Mouse (Mus musculus): ENCODE results near the gene Cbl. TPM values are rescaled to one million over a fixed set of nuclear protein-coding genes. Genes with fewer than 3 reads are reported as not detected.

The Cbl gene
- total RNA-seq (2021): 10 to 100 TPM; 26.4 to 31.2 TPM
- long read RNA-seq, experiment 1, full-length matches to known transcripts: 1 of 2 reads
- long read RNA-seq, experiment 1, partial matches to known transcripts: 0 of 2 reads
- long read RNA-seq, experiment 1, other reads (novel, unspliced or antisense): 1 of 2 reads
- long read RNA-seq, experiment 2: 0 reads

DNA sequence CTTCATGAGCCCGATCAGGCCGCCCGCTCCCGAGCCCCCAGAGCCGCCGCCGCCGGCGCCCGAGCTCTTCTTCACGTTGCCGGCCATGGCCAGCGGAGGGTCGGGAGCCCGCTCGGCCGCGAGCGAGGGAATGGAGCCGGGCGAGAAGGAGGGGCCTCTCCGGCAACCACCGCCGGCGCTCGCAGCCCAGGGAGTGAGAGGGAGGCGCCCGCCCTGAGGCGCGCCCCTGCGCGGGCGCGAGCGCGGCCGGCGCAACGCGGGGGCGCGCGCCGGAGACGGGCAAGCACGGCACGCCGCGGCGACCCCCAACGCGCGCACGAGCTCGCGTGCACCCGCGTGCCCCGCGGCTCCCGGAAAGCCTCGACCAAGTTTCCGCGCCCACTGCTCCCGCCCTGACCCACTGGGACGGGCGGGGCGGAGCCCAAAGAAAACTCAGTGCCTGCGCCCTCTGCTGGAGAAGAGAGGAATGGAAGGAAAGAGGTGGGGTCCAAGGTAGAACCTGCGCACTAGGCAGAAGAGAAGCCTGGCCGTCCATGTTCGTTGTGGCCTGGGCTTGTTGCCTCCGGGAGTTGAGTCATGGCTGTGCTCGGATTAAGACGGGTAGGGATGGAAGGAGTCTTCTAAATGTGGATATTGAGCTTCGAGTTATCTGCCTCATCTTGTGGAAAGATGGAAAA is at the start of gene Cbl:
Gene Cbl, minus strand, starts transcription at position 248 of the 677 bp plus-strand sequence.
- intact Hi-C loops (cut with DNase I): loop anchor here (1.0 to 10.0 kb wide), 3 partner anchors 51 to 249 kb away; no protein-coding TSS in a partner anchor
- peak; percentile 99 for DNase-seq

DNA sequence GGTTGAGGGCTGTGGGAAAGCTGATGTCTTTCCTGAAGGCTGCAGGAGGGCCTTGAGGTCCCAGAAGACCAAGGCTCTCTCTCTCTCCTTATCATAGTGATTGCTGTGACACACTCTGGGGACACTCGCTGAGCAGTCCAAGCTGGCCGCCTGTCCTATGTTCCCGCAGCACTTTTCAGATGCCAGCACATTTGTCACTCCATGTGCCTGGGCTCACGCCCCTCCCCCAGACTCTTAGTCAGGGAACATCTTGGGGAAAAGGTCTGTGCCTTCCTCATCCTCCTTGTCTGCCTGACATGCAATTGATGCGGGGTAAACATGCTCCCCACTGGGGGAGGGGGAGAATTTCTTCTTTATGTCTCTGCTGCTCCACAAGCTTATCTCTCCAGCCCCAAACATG is 49.3 kb upstream of the Cbl start:
- DNase-seq: no peak
- intact Hi-C loops (cut with DNase I): no loop called here

DNA sequence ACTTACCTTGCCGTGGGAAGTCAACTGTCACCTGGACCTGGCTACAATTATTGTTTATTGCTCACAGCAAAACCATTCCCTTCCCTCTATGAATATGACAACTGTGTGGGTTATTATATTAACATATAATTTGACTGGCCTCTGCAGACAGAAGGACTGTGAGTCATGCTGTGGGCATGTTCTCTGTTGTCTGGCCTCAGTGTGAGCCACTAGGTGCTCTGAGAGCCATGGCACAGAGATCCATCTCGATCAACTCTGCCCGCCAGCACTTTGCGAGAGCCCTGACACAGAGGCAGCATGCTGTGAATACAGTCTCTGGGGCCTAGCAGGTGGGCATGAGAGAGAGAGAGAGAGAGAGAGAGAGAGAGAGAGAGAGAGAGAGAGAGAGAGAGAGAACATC is 36.1 kb upstream of the Cbl start:
- intact Hi-C loops (cut with DNase I): no loop called here

DNA sequence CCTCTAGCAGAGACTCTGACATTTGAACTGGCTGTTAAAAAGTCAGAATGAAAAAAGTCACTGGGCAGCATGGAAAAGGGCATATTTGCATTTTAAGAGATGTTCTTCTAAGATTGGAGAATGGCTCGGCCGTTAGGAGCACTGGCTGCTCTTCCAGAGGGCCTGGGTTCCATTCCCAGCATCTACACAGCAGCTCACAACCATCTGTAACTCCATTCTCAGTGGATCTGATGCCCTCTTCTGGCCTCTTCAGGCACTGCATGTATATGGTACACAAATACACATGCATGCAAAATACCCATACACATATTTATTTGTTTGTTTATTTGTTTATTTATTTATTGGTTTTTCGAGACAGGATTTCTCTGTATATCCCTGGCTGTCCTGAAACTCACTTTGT is 35.2 kb upstream of the Cbl start:
- intact Hi-C loops (cut with DNase I): no loop called here
- peak in 1 of 2 experiments; percentile 45 for DNase-seq

More for the DNA sequence above, 36.1 kb upstream of the Cbl start:
- DNase-seq: no peak

DNA sequence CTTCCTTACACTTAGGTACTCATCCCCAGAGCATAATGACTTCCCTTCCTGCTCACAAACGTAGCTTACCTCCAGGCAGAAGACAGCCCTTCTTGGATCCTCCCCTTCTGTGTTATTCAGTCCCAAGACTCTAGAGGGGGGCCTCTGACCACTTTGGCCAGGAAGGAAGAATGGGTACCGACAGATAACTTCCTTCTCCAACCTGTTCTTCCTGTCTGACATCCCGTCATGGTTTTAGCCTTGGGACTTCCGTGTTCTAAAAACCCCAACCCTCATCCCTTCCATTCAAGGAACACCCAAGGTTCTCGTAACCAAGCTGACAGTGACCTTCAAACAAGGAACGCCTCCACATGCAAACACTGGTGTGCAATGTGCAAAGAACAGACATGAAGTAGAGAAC is 34.6 kb upstream of the Cbl start, which contains the start of gene Nlrx1:
Gene Nlrx1, minus strand, starts transcription at position 168 of the 400 bp plus-strand sequence.
- intact Hi-C loops (cut with DNase I): no loop called here
- no peak for DNase-seq

DNA sequence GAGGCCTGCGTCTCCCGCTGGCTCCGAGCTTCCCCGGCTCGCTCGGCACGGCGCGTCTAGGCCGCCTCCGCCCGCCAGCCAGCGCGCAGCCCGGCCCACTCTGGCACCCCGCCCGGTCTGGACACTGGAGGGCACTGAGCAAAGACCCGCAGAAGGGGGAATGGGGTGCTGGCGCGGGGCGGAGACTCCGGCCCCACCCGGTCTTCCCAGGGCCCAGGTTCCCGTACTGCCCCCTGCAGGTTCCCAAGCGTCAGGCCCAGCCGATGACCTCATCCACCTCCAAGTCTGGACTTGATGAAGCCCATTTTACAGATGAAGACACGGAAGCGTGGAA is 34.1 kb upstream of the Cbl start:
- DNase-seq: peak; percentile 93 to 94
- intact Hi-C loops (cut with DNase I): no loop called here

DNA sequence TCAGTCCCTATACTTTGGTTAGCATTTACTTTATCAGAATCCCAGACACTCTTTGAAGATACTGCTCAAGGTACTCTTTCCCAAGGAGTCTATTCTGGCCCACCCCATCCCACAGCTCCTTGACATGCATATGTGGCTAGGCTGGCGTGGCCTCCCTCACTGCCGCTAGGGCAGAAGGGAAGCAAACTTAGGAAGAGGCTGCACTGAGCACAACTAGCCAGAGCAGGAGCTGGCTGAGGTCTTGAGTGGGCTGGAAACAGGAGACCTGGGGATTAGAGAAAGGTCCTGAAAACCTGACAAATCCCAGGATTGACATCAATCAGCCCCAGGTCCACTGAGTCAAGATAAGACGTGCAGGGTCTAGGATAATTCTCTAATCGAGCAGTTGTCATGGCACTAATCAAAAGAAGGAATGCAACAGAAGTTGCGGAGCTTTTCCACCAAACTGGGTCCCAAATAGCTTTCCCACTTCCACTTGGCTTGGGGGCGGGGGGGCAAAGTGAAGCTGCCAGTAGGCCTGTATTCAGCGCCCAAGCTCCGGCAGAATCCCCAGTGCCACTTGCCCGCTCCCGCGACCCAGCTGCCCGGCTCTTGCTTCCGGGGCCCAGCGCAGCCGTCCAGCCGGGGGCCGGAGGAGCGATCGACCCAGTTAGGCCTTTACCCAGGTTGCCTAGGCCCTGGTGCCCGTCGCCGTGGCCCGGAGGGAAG is 33.6 kb upstream of the Cbl start:
- intact Hi-C loops (cut with DNase I): loop anchor here (2.0 kb wide), 1 partner anchor 29 kb away; no protein-coding TSS in a partner anchor
- DNase-seq: peak; percentile 22 to 49

DNA sequence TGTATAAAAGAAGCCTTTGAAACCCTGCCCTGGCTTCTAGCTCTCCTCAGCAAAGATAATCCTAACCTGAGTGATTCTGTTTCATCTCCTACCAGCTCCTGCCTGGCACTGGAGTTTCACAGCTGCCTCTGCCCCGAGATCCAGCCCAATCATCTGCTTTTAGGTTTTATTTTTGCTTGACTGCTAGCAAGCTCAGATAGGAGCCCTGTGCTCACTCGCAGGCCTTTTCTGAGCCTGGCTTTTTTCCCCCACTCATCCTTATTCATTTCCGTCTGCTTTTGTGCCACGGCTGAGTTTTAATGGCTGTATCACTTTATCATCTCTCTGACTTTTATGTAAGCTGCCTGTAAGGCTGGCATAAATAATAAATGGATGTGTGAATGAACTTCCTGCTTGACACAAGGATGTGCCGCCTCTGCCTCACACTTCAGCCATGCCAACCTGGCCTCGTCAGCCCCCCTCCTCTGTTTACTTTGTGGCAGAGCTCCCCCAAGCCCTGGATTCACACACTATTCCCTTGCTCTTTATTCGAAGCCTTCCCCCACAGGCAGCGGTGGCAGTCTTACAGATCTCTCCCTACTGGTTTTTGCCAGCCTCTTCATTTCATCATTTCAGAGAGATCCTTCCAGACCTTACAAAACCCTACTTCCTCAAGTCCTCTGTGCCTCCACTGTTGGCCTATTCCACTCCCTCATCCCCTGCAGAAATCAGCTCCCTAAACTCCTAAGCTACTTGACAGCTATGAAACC is 32.8 kb upstream of the Cbl start:
- DNase-seq: no peak
- intact Hi-C loops (cut with DNase I): loop anchor here (2.0 kb wide), 1 partner anchor 28 kb away; no protein-coding TSS in a partner anchor

DNA sequence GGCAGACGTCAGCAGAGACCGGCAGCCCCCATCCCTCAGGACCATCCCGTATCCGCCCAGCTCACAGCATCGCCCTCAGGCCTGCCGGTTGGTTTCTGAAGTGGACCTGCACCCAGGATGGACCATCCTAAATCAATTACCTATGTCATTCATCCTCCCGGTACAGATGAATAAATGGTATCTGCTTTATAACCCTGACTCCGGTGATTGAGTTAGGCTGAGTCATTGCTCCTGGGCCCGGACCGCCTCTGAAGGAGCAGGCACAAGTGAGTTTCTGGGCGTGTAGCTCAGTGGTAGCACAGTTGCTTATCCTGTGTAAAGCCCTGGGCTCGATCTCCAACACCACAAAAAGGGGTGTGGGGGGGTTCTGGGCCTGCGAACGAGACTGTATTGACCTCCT is 27.5 kb upstream of the Cbl start:
- DNase-seq: no peak
- intact Hi-C loops (cut with DNase I): no loop called here

DNA sequence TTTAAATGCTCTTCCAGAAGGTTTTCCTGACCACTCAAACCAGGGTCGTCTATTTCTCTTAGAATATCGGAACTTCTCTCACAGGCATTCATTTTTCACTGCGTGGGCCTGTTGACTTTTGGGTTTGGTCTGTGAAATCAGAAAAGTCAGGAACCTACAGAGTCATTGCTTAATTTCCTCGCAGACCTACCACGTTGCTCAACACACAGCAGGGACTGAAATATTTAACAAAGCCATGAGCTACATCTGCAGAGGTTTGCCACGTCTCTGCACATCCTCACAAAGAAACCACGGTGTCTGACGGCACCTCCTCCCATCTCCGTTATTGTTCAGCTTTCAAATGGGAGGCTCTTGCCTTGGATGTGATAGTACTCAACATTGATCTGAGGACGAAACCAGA is 25.2 kb upstream of the Cbl start:
- intact Hi-C loops (cut with DNase I): no loop called here
- no peak for DNase-seq

DNA sequence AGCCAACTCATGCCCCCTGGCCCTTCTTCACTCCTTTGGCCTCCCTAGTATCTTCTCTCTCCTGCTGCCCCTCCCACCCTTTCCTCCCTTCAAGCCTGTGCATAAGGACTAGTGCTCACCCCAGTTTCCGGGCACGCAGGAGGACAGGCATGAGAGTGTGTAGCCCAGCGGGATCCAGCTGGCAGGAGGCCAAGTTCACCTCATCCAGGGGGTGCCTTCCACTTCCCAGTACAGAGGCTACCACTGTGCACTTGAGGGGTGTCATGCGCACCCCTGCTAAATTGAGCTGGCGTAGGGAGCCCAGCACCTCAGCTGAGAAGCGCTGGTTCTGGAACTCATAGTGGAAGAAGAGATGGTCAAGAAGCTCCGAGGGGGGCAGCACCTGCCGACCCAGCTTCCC is 22.4 kb upstream of the Cbl start:
- intact Hi-C loops (cut with DNase I): no loop called here
- DNase-seq: no peak

DNA sequence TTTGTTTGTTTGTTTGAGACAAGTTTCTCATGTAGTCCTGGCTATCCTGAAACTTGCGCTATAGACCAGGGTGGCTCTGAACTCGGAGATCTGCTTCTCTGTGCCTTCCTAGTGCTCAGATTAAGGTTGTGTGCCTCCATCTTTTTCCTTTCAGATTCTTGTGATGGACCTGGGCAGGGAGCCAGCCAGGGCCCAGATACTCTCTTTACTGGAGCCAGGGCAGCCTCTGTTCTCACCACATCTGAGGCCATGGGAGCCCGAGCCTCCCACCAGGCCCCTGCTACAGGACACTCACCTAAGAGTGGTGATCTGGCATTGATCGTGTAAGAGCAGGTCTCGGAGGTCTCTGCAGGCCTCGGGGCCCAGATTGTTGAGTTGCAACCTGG is 21.3 kb upstream of the Cbl start:
- intact Hi-C loops (cut with DNase I): no loop called here
- DNase-seq: no peak

DNA sequence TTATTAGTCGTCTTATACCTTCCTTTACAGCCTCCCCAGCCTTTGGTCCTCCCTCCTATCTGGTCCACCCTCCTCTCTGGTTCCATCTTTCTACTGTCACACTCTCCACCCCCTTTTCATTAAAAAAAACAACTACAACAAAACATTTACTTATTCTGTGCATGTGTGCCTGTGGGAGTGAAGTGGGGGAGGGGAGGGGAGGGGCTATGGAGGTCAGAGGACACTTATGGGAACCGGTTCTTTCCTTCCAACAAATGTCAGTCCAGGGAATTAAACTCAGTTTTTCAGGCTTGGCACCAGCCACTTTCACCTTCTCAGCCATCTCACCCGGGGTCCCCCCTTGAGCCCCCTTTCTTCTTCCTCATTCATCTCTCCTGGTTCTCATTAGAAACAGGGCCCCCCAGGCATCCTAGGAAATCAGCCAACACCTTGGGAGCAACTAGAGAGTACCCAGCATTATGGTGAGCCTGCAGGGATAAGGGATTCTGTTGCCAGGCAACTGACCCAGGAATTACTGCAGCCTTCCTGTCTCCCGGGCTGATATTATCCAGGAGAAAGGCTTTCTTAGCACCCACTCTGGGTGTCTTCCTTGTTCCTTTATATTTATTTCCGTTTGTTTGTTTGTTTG is 20.8 kb upstream of the Cbl start:
- no peak for DNase-seq
- intact Hi-C loops (cut with DNase I): no loop called here

DNA sequence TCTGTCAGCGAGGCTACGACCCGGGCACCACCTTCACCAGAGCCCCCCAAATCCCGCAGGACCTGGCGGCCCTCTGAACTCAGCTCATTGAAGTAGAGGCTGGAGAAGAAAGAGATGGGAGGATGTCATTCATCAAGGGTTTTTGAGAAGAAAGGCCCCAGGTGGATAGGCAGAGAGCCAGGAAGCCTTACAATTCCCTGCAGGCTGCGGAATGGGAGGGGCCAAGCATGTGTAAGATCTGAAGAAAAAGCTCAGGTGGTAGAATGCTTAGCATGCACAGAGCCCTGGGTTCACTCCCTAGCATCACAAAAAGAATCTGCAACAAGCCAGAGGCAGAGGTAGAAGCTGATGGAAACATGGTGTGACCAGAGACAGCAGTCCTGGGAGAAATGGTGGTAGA is 19.6 kb upstream of the Cbl start:
- intact Hi-C loops (cut with DNase I): no loop called here
- no peak for DNase-seq

DNA sequence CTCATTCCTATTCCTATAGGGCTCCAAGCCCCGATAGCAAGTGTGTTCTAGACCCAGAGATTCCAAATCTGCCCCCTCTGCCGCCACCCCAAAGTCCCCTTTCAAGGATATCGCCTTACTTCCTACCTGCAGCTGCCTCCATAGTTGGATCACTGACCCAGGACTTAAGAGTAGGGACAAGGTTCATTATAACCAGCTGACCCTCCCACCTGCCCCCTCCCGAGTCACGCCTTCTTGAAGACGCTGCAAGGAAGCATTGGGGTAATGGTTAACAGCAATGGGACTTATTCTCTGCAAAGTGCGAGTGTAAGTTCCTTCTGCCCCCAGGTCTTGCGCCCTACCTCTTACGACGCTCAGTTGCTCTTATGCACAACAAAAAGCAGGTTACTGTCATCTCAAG is 17.5 kb upstream of the Cbl start, which contains the start of gene Pdzd3:
Gene Pdzd3, minus strand, starts transcription at position 158 of the 400 bp plus-strand sequence.
- intact Hi-C loops (cut with DNase I): no loop called here
- no peak for DNase-seq

DNA sequence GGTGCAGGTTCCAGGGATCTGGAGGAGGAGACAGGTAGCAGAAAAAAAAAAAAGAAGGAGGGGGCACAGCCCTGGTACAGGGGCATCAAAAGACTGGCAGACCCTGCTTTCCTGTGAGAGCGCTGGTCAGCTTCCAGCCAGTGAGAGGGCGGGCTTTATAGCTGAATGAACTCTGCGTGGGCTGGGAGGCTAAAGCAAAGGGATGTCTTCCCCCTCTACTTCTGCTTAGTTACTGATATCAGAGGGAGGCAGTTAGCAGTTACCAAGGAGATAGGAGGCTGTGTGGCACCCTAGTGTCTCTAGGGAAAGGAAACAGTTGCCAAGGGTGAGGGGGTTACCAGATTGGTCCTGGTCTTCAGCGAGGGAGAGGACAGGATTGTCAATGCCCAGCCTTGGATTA is 16.6 kb upstream of the Cbl start:
- intact Hi-C loops (cut with DNase I): no loop called here
- no peak for DNase-seq

DNA sequence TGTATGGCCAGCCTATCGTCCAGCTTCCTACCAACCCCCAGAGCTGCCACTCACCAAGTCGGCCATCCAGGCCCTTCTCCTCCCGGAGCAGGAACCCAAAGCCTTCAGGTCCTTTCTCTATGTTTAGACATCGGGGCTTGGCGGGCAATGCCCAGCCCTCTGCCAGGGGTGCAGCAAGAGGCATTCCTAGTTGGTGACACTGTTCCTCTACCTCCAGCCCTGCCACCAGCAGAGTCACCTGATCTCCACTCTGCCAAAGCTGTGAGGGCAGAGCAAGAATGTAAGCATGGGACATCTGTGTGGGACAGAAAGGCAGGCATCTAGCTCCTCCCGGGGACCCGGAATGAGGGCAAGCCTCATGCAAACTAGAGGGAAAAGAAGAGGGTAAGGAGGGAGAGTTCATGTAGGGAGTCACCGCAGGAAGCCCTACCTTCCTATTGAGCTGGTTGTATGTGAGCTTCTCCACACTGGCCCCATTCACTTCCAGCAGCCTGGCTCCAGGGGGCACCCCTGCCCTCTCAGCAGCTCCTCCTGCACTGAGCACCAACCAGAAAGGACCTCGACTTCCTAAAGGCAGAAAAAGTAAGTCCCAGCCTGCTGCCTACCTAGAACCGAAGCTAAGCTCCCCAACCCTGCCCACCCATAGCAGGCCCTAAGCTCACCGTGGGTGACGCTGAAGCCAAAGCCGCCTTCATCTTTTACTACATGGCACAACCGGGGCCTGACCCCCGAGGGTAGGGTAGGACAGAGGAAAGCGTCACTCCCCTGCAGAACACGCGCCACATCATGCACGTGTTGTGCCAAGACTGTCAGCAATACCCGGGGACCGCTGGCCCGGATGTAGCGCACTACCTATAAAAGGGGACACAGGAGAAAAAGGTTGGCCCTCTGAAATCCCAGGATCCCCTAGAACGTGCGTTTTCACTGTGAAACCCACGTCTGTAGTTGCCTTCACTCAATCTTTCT is 15.6 kb upstream of the Cbl start:
- intact Hi-C loops (cut with DNase I): loop anchor here (5.0 kb wide), 1 partner anchor 93 kb away; the partner anchor contains the start of gene Hmbs
- DNase-seq: peak; percentile 70 to 76

DNA sequence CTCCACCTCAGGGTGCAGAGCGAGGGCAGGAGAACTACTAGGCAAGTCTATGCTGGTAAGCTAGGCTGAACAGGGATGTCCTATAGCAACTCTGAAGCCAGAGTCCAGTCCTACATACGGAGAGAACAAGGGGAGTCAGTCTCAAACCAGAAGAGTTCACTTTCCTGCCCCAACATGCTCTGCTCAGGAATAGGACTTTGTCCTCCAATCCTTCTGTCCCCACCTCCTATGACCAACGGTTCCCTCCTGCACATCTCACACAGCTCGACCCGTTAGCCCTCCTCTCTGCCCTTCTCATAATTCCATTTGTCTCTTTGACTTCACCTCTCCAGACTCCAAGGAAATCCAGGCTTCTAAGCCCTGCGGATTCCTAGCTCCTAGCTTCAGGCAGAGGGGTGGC is 14.1 kb upstream of the Cbl start:
- no peak for DNase-seq
- intact Hi-C loops (cut with DNase I): loop anchor here (5.0 kb wide), 1 partner anchor 94 kb away; the partner anchor contains the start of gene Hmbs

DNA sequence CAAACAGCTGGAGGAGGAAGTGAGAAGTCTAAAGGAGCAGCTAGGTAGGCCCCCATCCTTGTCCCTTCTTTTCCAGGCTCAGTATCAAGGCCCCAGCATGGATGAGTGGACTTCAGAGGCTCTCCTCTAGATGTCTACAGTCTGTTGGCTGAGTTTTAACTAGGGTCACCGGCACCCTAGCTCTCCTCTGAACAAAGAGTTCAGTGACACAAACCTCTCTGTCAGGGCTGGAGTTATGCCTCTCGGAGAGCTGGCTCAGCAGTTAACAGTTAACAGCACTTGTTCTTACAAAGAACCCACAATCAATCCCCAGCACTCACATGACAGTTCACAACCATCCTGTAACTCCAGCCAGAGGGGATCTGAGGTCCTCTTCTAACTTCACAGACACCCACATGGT is 9.8 kb upstream of the Cbl start:
- no peak for DNase-seq
- intact Hi-C loops (cut with DNase I): no loop called here
